Mouse (Mus musculus): Measurements from ENCODE around the gene Slc48a1. TPM values are rescaled to one million over a fixed set of nuclear protein-coding genes. Genes with fewer than 3 reads are reported as not detected.

Slc48a1 gene
- polyA plus RNA-seq, 1 experiment from 2014 or later: 24.3 TPM

- no peaks in the 10 kb centered on the region for H3K27me3 ChIP-seq (replicated peaks; ENCODE audit: control insufficient read depth, insufficient read depth, low read length)
- peak overlapping the region; percentile 83 for H3K4me3 ChIP-seq (ENCODE audit: low read depth, low read length)
- TF ChIP-seq CTCF (IDR thresholded peaks at IDR 0.05; ENCODE audit: low read depth): no peak
- H3K4me2 ChIP-seq (replicated peaks; ENCODE audit: low read depth): peak overlapping the region; percentile 91
- H3K4me1 ChIP-seq (replicated peaks; ENCODE audit: control insufficient read depth, insufficient read depth, low read length): no peaks in the 10 kb centered on the region
- no peaks in the 10 kb centered on the region for H3K9me3 ChIP-seq (ENCODE audit: control insufficient read depth)
- 15% methylated on average over 10 of the region's 10 CpGs for WGBS
- H3K36me3 ChIP-seq (ENCODE audit: control insufficient read depth, insufficient read depth): no peaks in the 10 kb centered on the region
- ATAC-seq: no peak
- H3K27ac ChIP-seq (ENCODE audit: low read depth, low read length): peak overlapping the region; percentile 91
- H3K9ac ChIP-seq (ENCODE audit: low read depth, low read length): peak overlapping the region; percentile 89
These were observed 53.8 kb downstream of the Slc48a1 start for GRCm38 (mm10) chr15:97831987-97832640.

GRCm38 (mm10) chr15:97832764-97833479 lies 54.6 kb downstream of the Slc48a1 start:
- Histone ChIP-seq H3K36me3 (ENCODE audit: control insufficient read depth, insufficient read depth) (no peaks in the 10 kb centered on the region), H3K4me3 (ENCODE audit: low read depth, low read length) (no peak overlapping the region), H3K27ac (ENCODE audit: low read depth, low read length) (no peak overlapping the region), H3K4me1 (replicated peaks; ENCODE audit: control insufficient read depth, insufficient read depth, low read length) (no peaks in the 10 kb centered on the region; the same call in 1 of the 2 replicates), H3K4me2 (replicated peaks; ENCODE audit: low read depth) (no peak overlapping the region), H3K27me3 (replicated peaks; ENCODE audit: control insufficient read depth, insufficient read depth, low read length) (no peaks in the 10 kb centered on the region), H3K9ac (ENCODE audit: low read depth, low read length) (no peak overlapping the region), H3K9me3 (ENCODE audit: control insufficient read depth) (no peaks in the 10 kb centered on the region)
- no peak for TF ChIP-seq CTCF (IDR thresholded peaks at IDR 0.05; ENCODE audit: low read depth)
- ATAC-seq: no peak
- WGBS: 78% methylated on average over 9 of the region's 9 CpGs

DNA sequence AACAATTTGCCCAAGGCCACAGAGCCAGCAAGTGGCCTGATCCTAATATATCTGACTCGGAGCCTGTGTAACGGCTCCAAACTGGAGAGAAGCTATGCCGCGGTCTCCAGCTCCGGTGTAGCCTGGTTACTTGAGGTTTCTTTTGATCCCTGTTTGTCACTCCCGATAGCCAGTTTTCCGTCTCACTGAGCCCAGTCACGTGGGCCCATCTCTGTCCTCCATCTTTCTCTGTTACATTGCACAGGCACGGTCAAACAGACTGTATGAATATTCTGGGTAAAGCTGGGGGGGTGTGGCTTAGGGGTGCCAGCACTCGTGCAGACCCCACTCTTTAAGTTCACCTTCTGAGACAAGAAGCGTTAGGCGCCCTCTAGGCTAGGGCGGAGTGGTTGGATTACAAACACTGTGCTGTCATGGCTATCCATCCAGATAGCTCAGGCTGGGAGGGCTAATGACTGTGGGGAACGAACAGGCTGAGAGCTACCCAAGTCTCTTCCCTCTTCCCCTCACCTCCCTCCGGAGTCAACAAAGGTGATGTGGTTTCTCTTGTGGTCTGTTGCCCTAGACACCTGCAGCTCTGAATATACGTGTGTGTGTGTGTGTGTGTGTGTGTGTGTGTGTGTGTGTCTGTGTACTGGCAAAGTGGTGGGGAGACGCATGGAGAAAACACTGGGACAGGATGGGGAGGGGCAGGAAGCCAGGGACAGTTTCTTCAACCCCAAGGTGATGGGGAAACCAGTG lies 58.0 kb downstream of the Slc48a1 start:
- 68% methylated on average over 17 of the region's 17 CpGs for WGBS
- TF ChIP-seq CTCF (IDR thresholded peaks at IDR 0.05; ENCODE audit: low read depth): no peak
- Histone ChIP-seq H3K36me3 (ENCODE audit: control insufficient read depth, insufficient read depth) (no peaks in the 10 kb centered on the region), H3K9ac (ENCODE audit: low read depth, low read length) (no peak overlapping the region), H3K4me1 (replicated peaks; ENCODE audit: control insufficient read depth, insufficient read depth, low read length) (no peaks in the 10 kb centered on the region; the same call in 1 of the 2 replicates), H3K27ac (ENCODE audit: low read depth, low read length) (no peak overlapping the region), H3K27me3 (replicated peaks; ENCODE audit: control insufficient read depth, insufficient read depth, low read length) (no peaks in the 10 kb centered on the region), H3K4me2 (replicated peaks; ENCODE audit: low read depth) (no peak overlapping the region), H3K9me3 (ENCODE audit: control insufficient read depth) (no peaks in the 10 kb centered on the region), H3K4me3 (ENCODE audit: low read depth, low read length) (no peak overlapping the region)
- ATAC-seq: no peak

DNA sequence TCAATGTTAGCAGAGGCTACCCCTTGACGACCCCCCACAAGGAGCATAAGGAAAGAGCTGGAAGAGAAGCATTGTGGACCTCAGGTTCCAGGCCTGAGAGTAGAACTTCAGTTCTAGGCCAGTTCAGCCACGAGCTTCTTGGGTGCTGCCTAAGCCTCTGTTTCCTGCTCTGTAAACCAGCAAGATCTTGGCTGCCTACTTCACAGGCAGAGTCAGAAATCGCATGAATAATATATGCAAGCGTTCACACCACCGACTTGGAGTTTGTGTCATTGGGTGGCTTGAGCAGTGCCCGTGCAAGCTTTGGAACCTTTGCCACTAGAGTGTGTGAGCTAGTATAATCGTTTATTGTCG lies 58.6 kb downstream of the Slc48a1 start:
- no peak overlapping the region for H3K27ac ChIP-seq (ENCODE audit: low read depth, low read length)
- H3K9me3 ChIP-seq (ENCODE audit: control insufficient read depth): no peaks in the 10 kb centered on the region
- no peak for ATAC-seq
- TF ChIP-seq CTCF (IDR thresholded peaks at IDR 0.05; ENCODE audit: low read depth): no peak
- H3K9ac ChIP-seq (ENCODE audit: low read depth, low read length): no peak overlapping the region
- no peaks in the 10 kb centered on the region; the same call in 1 of the 2 replicates for H3K4me1 ChIP-seq (replicated peaks; ENCODE audit: control insufficient read depth, insufficient read depth, low read length)
- no peak overlapping the region for H3K4me2 ChIP-seq (replicated peaks; ENCODE audit: low read depth)
- WGBS: 57% methylated on average over 8 of the region's 8 CpGs
- no peak overlapping the region for H3K4me3 ChIP-seq (ENCODE audit: low read depth, low read length)
- no peaks in the 10 kb centered on the region for H3K27me3 ChIP-seq (replicated peaks; ENCODE audit: control insufficient read depth, insufficient read depth, low read length)
- H3K36me3 ChIP-seq (ENCODE audit: control insufficient read depth, insufficient read depth): no peaks in the 10 kb centered on the region

DNA sequence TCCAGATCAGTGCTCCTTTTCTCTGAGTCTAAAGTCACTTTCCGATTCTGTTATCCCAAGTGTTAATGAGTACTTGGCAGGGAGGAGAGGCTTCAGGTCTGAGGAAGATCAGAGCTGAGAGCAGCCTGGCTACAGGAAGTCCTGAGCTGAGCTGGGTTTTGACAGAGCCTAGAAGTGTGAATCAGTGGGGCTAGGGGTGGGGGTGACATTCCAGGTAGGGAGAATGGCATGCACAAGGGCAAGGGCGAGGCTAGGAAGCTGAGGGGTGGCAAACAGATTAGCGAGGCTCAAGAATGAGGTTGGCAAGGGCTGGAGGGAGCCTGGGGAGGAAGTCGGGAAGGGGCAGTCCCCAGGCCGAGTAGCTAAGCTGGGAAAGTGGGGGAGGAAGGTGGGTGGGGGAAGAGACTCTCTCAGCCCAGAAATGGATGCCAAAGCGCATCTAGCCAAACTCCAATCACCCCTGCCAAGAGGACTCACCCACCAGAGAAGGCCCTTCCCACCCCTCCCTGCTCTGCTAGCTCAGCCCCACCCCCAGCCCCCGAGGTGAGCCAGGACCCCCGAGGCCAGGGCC lies 59.3 kb downstream of the Slc48a1 start:
- TF ChIP-seq CTCF (IDR thresholded peaks at IDR 0.05; ENCODE audit: low read depth): no peak
- no peaks in the 10 kb centered on the region for H3K27me3 ChIP-seq (replicated peaks; ENCODE audit: control insufficient read depth, insufficient read depth, low read length)
- H3K27ac ChIP-seq (ENCODE audit: low read depth, low read length): no peak overlapping the region; the same call in 1 of the 2 replicates
- H3K9ac ChIP-seq (ENCODE audit: low read depth, low read length): no peak overlapping the region
- no peaks in the 10 kb centered on the region for H3K36me3 ChIP-seq (ENCODE audit: control insufficient read depth, insufficient read depth)
- no peaks in the 10 kb centered on the region; the same call in 1 of the 2 replicates for H3K4me1 ChIP-seq (replicated peaks; ENCODE audit: control insufficient read depth, insufficient read depth, low read length)
- WGBS: 13% methylated on average over 8 of the region's 8 CpGs
- H3K9me3 ChIP-seq (ENCODE audit: control insufficient read depth): no peaks in the 10 kb centered on the region
- H3K4me2 ChIP-seq (replicated peaks; ENCODE audit: low read depth): no peak overlapping the region
- ATAC-seq: no peak
- H3K4me3 ChIP-seq (ENCODE audit: low read depth, low read length): no peak overlapping the region

DNA sequence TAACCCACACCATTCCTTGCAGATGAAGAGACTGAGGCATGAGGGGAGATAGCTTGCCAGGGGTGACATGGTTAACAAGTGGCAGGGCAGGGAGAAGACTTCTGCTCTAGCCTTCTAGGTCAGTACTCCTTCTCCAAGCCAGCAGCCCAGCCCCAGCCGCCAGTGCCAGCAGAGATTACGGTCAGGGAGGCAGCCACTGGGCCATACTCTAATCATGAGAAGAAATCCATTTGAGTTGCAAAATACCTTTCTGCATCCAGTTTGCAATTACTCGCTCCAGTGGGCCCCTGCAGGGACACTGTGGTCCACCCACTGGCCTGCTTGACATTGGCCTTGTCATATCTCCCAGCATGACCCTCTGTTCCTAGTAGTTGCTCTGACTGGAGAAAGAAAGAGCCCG lies 60.1 kb downstream of the Slc48a1 start:
- 66% methylated on average over 4 of the region's 4 CpGs for WGBS
- no peak overlapping the region for H3K4me3 ChIP-seq (ENCODE audit: low read depth, low read length)
- H3K4me1 ChIP-seq (replicated peaks; ENCODE audit: control insufficient read depth, insufficient read depth, low read length): no peaks in the 10 kb centered on the region; the same call in 1 of the 2 replicates
- H3K36me3 ChIP-seq (ENCODE audit: control insufficient read depth, insufficient read depth): no peaks in the 10 kb centered on the region
- H3K9me3 ChIP-seq (ENCODE audit: control insufficient read depth): no peaks in the 10 kb centered on the region
- H3K27me3 ChIP-seq (replicated peaks; ENCODE audit: control insufficient read depth, insufficient read depth, low read length): no peaks in the 10 kb centered on the region
- no peak overlapping the region for H3K9ac ChIP-seq (ENCODE audit: low read depth, low read length)
- H3K27ac ChIP-seq (ENCODE audit: low read depth, low read length): no peak overlapping the region
- H3K4me2 ChIP-seq (replicated peaks; ENCODE audit: low read depth): no peak overlapping the region
- no peak for TF ChIP-seq CTCF (IDR thresholded peaks at IDR 0.05; ENCODE audit: low read depth)
- no peak for ATAC-seq

All from intestine, postnatal 0 days (tissue).